Mouse (Mus musculus) forebrain, embryonic 16.5 days (tissue): ENCODE measurements around the gene Magi3. TPM values are rescaled to one million over a fixed set of nuclear protein-coding genes. Genes with fewer than 3 reads are reported as not detected.
A peak's percentile ranks its signal among the peaks of the same experiment; 100 is the strongest.

Experiments used
- ATAC-seq: fragments of 200-750 bp; cut with Nextera tagmentation; 2 replicates; pipeline ENCODE4 v1.8.0; 2017; ENCODE audit warnings: mild to moderate bottlenecking, moderate library complexity
- H3K27ac ChIP-seq: fragments of 300-500 bp; sonication (generic); 2 replicates; pipeline ENCODE4 v1.5.1; 2014; ENCODE audit warnings: low read length, control low read depth
- H3K27me3 ChIP-seq: fragments of 300-500 bp; sonication (generic); replicated peaks from 2 replicates; pipeline ENCODE4 v1.6.1; 2014; ENCODE audit warnings: low read length; ENCODE audit not compliant: control insufficient read depth, insufficient read depth
- H3K36me3 ChIP-seq: fragments of 300-500 bp; sonication (generic); 2 replicates; pipeline ENCODE4 v1.6.1; 2014; ENCODE audit not compliant: control insufficient read depth, insufficient read depth
- H3K4me1 ChIP-seq: fragments of 300-500 bp; sonication (generic); replicated peaks from 2 replicates; pipeline ENCODE4 v1.6.1; 2014; ENCODE audit warnings: low read length; ENCODE audit not compliant: control insufficient read depth, insufficient read depth
- H3K4me2 ChIP-seq: fragments of 300-500 bp; sonication (generic); 2 replicates; pipeline ENCODE4 v1.6.1; 2014; ENCODE audit warnings: mild to moderate bottlenecking, low read length, control low read depth
- H3K4me3 ChIP-seq: fragments of 300-500 bp; sonication (generic); replicated peaks from 2 replicates; pipeline ENCODE4 v1.5.1; 2014; ENCODE audit warnings: mild to moderate bottlenecking, low read length, control low read depth
- H3K9ac ChIP-seq: fragments of 300-500 bp; sonication (generic); replicated peaks from 2 replicates; pipeline ENCODE4 v1.6.1; 2014; ENCODE audit warnings: low read depth, low read length, control low read depth
- H3K9me3 ChIP-seq: fragments of 300-500 bp; sonication (generic); 2 replicates; pipeline ENCODE4 v1.6.1; 2016; ENCODE audit warnings: low read length; ENCODE audit not compliant: control insufficient read depth
- WGBS: fragments of 180-500 bp; shearing (Covaris S2); extraction: QIAGEN DNeasy Blood & Tissue Kit; methylation state at CpG from one replicate; pipeline ENCODE4 v1.1.7; 2014; 5-methylcytosine and 5-hydroxymethylcytosine counted together
- polyA plus RNA-seq: library from polyadenylated mRNA; unstranded; fragments of >200 nt; fragmentation: Nextera tagmentation; extraction: Ambion mirVana; gene quantifications from 2 replicates; pipeline ENCODE4 v1.2.1, GENCODE M21; 2015

Gene Magi3
- polyA plus RNA-seq, 1 experiment from 2014 or later: 7.6 TPM

- Histone ChIP-seq H3K36me3 (no peaks in the 10 kb centered on the region), H3K9ac (no peak overlapping the region), H3K9me3 (no peaks in the 10 kb centered on the region), H3K4me2 (no peak overlapping the region), H3K27ac (no peak overlapping the region), H3K27me3 (no peaks in the 10 kb centered on the region), H3K4me3 (no peak overlapping the region), H3K4me1 (no peaks in the 10 kb centered on the region)
- no peak for ATAC-seq
- WGBS: 85% methylated on average over 1 of the region's 1 CpGs
Measured at GRCm38 (mm10) chr3:104094646-104095045, 125.5 kb downstream of the Magi3 start.

GRCm38 (mm10) chr3:104092759-104093158 is 127.4 kb downstream of the Magi3 start:
- Histone ChIP-seq H3K4me3 (no peak overlapping the region), H3K36me3 (no peaks in the 10 kb centered on the region), H3K4me1 (no peaks in the 10 kb centered on the region), H3K4me2 (no peak overlapping the region), H3K27ac (no peak overlapping the region), H3K27me3 (no peaks in the 10 kb centered on the region), H3K9ac (no peak overlapping the region), H3K9me3 (no peaks in the 10 kb centered on the region)
- ATAC-seq: no peak
- 78% methylated on average over 5 of the region's 5 CpGs for WGBS

GRCm38 (mm10) chr3:104082031-104082430 is 138.1 kb downstream of the Magi3 start:
- H3K9ac ChIP-seq: no peak overlapping the region
- H3K4me1 ChIP-seq: no peaks in the 10 kb centered on the region
- H3K27ac ChIP-seq: no peak overlapping the region
- H3K9me3 ChIP-seq: no peaks in the 10 kb centered on the region
- ATAC-seq: no peak
- no peak overlapping the region for H3K4me2 ChIP-seq
- no peaks in the 10 kb centered on the region for H3K27me3 ChIP-seq
- no peaks in the 10 kb centered on the region for H3K36me3 ChIP-seq
- 69% methylated on average over 1 of the region's 1 CpGs for WGBS
- H3K4me3 ChIP-seq: no peak overlapping the region

- no peaks in the 10 kb centered on the region for H3K27me3 ChIP-seq
- H3K36me3 ChIP-seq: no peaks in the 10 kb centered on the region
- no peak overlapping the region for H3K4me3 ChIP-seq
- H3K9me3 ChIP-seq: no peaks in the 10 kb centered on the region
- H3K4me1 ChIP-seq: no peaks in the 10 kb centered on the region
- no peak for ATAC-seq
- no peak overlapping the region for H3K4me2 ChIP-seq
- H3K9ac ChIP-seq: no peak overlapping the region
- no peak overlapping the region for H3K27ac ChIP-seq
Measured at GRCm38 (mm10) chr3:104078725-104079124, 141.4 kb downstream of the Magi3 start.

- H3K27me3 ChIP-seq: no peaks in the 10 kb centered on the region
- no peak for ATAC-seq
- H3K4me3 ChIP-seq: no peak overlapping the region
- no peak overlapping the region for H3K27ac ChIP-seq
- H3K36me3 ChIP-seq: no peaks in the 10 kb centered on the region
- no peaks in the 10 kb centered on the region for H3K4me1 ChIP-seq
- H3K4me2 ChIP-seq: no peak overlapping the region
- no peak overlapping the region for H3K9ac ChIP-seq
- H3K9me3 ChIP-seq: no peaks in the 10 kb centered on the region
Measured at GRCm38 (mm10) chr3:104069395-104069794, 150.8 kb downstream of the Magi3 start.

- Histone ChIP-seq H3K9me3 (no peaks in the 10 kb centered on the region), H3K36me3 (no peaks in the 10 kb centered on the region), H3K4me2 (peak overlapping the region; percentile 32), H3K4me1 (peaks cover 11% of the 10 kb centered on the region), H3K9ac (no peak overlapping the region), H3K27ac (peak overlapping the region; percentile 85), H3K4me3 (no peak overlapping the region), H3K27me3 (no peaks in the 10 kb centered on the region)
- ATAC-seq: peak; percentile 99
- 6% methylated on average over 6 of the region's 6 CpGs for WGBS
Measured at GRCm38 (mm10) chr3:104059001-104059622, 161.1 kb downstream of the Magi3 start.

GRCm38 (mm10) chr3:104032747-104033146 is 187.4 kb downstream of the Magi3 start:
- H3K27ac ChIP-seq: no peak overlapping the region
- 91% methylated on average over 1 of the region's 1 CpGs for WGBS
- no peak overlapping the region for H3K4me3 ChIP-seq
- H3K4me2 ChIP-seq: no peak overlapping the region
- H3K4me1 ChIP-seq: no peaks in the 10 kb centered on the region
- no peaks in the 10 kb centered on the region for H3K9me3 ChIP-seq
- no peaks in the 10 kb centered on the region for H3K27me3 ChIP-seq
- no peak overlapping the region for H3K9ac ChIP-seq
- ATAC-seq: peak; percentile 68
- H3K36me3 ChIP-seq: no peaks in the 10 kb centered on the region

GRCm38 (mm10) chr3:104032086-104032485 is 188.1 kb downstream of the Magi3 start:
- H3K9me3 ChIP-seq: no peaks in the 10 kb centered on the region
- H3K27ac ChIP-seq: no peak overlapping the region
- H3K4me3 ChIP-seq: no peak overlapping the region
- no peaks in the 10 kb centered on the region for H3K36me3 ChIP-seq
- no peaks in the 10 kb centered on the region for H3K4me1 ChIP-seq
- no peaks in the 10 kb centered on the region for H3K27me3 ChIP-seq
- ATAC-seq: no peak
- no peak overlapping the region for H3K4me2 ChIP-seq
- 88% methylated on average over 1 of the region's 1 CpGs for WGBS
- no peak overlapping the region for H3K9ac ChIP-seq

GRCm38 (mm10) chr3:104026938-104027337 is 193.2 kb downstream of the Magi3 start:
- H3K9me3 ChIP-seq: no peaks in the 10 kb centered on the region
- no peak overlapping the region for H3K9ac ChIP-seq
- no peak for ATAC-seq
- no peaks in the 10 kb centered on the region for H3K27me3 ChIP-seq
- H3K4me2 ChIP-seq: no peak overlapping the region
- no peak overlapping the region for H3K4me3 ChIP-seq
- H3K27ac ChIP-seq: no peak overlapping the region
- peaks cover 3% of the 10 kb centered on the region; the same call in 1 of the 2 replicates for H3K36me3 ChIP-seq
- WGBS: 62% methylated on average over 3 of the region's 3 CpGs
- H3K4me1 ChIP-seq: no peaks in the 10 kb centered on the region

- Histone ChIP-seq H3K4me3 (no peak overlapping the region), H3K27me3 (no peaks in the 10 kb centered on the region), H3K4me2 (no peak overlapping the region), H3K9ac (no peak overlapping the region), H3K36me3 (peaks cover 5% of the 10 kb centered on the region), H3K9me3 (no peaks in the 10 kb centered on the region), H3K27ac (no peak overlapping the region), H3K4me1 (no peaks in the 10 kb centered on the region)
- ATAC-seq: no peak
- 92% methylated on average over 12 of the region's 12 CpGs for WGBS
Measured at GRCm38 (mm10) chr3:104020101-104020500, 200.1 kb downstream of the Magi3 start.
